Mouse (Mus musculus) spleen, adult 12 weeks (tissue): ENCODE data around the gene Mapk11.
A peak's percentile ranks its signal among the peaks of the same experiment; 100 is the strongest.

Experiments
- DNase-seq: peaks from one replicate; pipeline ENCODE4 v3.0.0; 2022; ENCODE audit warnings: low spot score

Mapk11 gene

GRCm38 (mm10) chr15:89149271-89150040 is at the start of gene Mapk11:
Gene Mapk11 (minus strand): TSS chr15:89149628.
- DNase-seq = no peak

GRCm38 (mm10) chr15:89197056-89197455 is 47.6 kb upstream of the Mapk11 start:
- DNase-seq = no peak

- peak; percentile 93 for DNase-seq
Measured at GRCm38 (mm10) chr15:89196313-89196706, 46.9 kb upstream of the Mapk11 start, which contains the start of gene Dennd6b. Gene Dennd6b (minus strand): TSS chr15:89196496.

GRCm38 (mm10) chr15:89195690-89196312 is 46.4 kb upstream of the Mapk11 start:
- DNase-seq = peak; percentile 84

GRCm38 (mm10) chr15:89195261-89195681 is 45.8 kb upstream of the Mapk11 start:
- DNase-seq = no peak

GRCm38 (mm10) chr15:89184937-89185227 is 35.5 kb upstream of the Mapk11 start:
- DNase-seq = no peak

GRCm38 (mm10) chr15:89184141-89184936 is 34.9 kb upstream of the Mapk11 start:
- DNase-seq = no peak

GRCm38 (mm10) chr15:89182842-89183241 is 33.4 kb upstream of the Mapk11 start:
- DNase-seq = no peak

GRCm38 (mm10) chr15:89182328-89182741 is 32.9 kb upstream of the Mapk11 start:
- DNase-seq = no peak

GRCm38 (mm10) chr15:89181561-89182270 is 32.3 kb upstream of the Mapk11 start:
- no peak for DNase-seq

GRCm38 (mm10) chr15:89180571-89181229 is 31.3 kb upstream of the Mapk11 start, which contains the start of gene Plxnb2:
Gene Plxnb2 (minus strand): TSS chr15:89180788.
- no peak for DNase-seq

- no peak for DNase-seq
Measured at GRCm38 (mm10) chr15:89180081-89180541, 30.7 kb upstream of the Mapk11 start.

GRCm38 (mm10) chr15:89179630-89179964 is 30.2 kb upstream of the Mapk11 start:
- DNase-seq = no peak

GRCm38 (mm10) chr15:89178954-89179629 is 29.7 kb upstream of the Mapk11 start:
- DNase-seq = no peak

- no peak for DNase-seq
Measured at GRCm38 (mm10) chr15:89178260-89178860, 28.9 kb upstream of the Mapk11 start.

GRCm38 (mm10) chr15:89177576-89178259 is 28.3 kb upstream of the Mapk11 start:
- no peak for DNase-seq

GRCm38 (mm10) chr15:89177121-89177520 is 27.7 kb upstream of the Mapk11 start:
- no peak for DNase-seq

GRCm38 (mm10) chr15:89175411-89176155 is 26.2 kb upstream of the Mapk11 start:
- DNase-seq = no peak

GRCm38 (mm10) chr15:89174889-89175339 is 25.5 kb upstream of the Mapk11 start:
- no peak for DNase-seq
